Mouse (Mus musculus) intestine, embryonic 15.5 days (tissue): Measurements from ENCODE around the gene Pigp. TPM values are rescaled to one million over a fixed set of nuclear protein-coding genes. Genes with fewer than 3 reads are reported as not detected.
"Not testable (repeated sequence)": the region's sequence is repeated elsewhere in the genome, so short reads cannot be mapped to it uniquely, and the experiment has no call there.

ENCODE experiments used
- ATAC-seq: fragments of 200-750 bp; cut with Nextera tagmentation; 2 replicates; pipeline ENCODE4 v1.8.0; 2017; ENCODE audit warnings: moderate TSS enrichment, moderate library complexity
- H3K27ac ChIP-seq: fragments of 300-500 bp; sonication (generic); 2 replicates; pipeline ENCODE4 v1.5.1; 2015; ENCODE audit warnings: mild to moderate bottlenecking, inconsistent platforms
- H3K27me3 ChIP-seq: fragments of 300-500 bp; sonication (generic); replicated peaks from 2 replicates; pipeline ENCODE4 v1.6.1; 2015; ENCODE audit warnings: inconsistent platforms
- H3K36me3 ChIP-seq: fragments of 300-500 bp; sonication (generic); 2 replicates; pipeline ENCODE4 v1.6.1; 2015; ENCODE audit warnings: inconsistent platforms
- H3K4me1 ChIP-seq: fragments of 300-500 bp; sonication (generic); replicated peaks from 2 replicates; pipeline ENCODE4 v1.6.1; 2015; ENCODE audit warnings: inconsistent platforms
- H3K4me2 ChIP-seq: fragments of 300-500 bp; sonication (generic); replicated peaks from 2 replicates; pipeline ENCODE4 v1.6.1; 2015; ENCODE audit warnings: mild to moderate bottlenecking, inconsistent platforms
- H3K4me3 ChIP-seq: fragments of 300-500 bp; sonication (generic); replicated peaks from 2 replicates; pipeline ENCODE4 v1.5.1; 2015; ENCODE audit warnings: inconsistent platforms
- H3K9ac ChIP-seq: fragments of 300-500 bp; sonication (generic); 2 replicates; pipeline ENCODE4 v1.6.1; 2015; ENCODE audit warnings: inconsistent platforms
- H3K9me3 ChIP-seq: fragments of 300-500 bp; sonication (generic); 2 replicates; pipeline ENCODE4 v1.6.1; 2016; ENCODE audit warnings: inconsistent platforms
- WGBS: fragments of 180-500 bp; shearing (Covaris S2); methylation state at CpG from one replicate; pipeline ENCODE4 v1.1.7; 2015; 5-methylcytosine and 5-hydroxymethylcytosine counted together
- polyA plus RNA-seq: library from polyadenylated mRNA; unstranded; fragments of >200 nt; fragmentation: Nextera tagmentation; extraction: Ambion mirVana; gene quantifications from 2 replicates; pipeline ENCODE4 v1.2.1, GENCODE M21; 2015

Pigp gene
- polyA plus RNA-seq, 1 experiment from 2014 or later = 124 TPM

GRCm38 (mm10) chr16:94356046-94356445 is 15.6 kb downstream of the Pigp start:
- 42% methylated on average over 7 of the region's 7 CpGs for WGBS
- H3K9me3 ChIP-seq = no peaks in the 10 kb centered on the region
- no peak for ATAC-seq

GRCm38 (mm10) chr16:94354450-94354849 is 17.2 kb downstream of the Pigp start:
- no peak overlapping the region for H3K27ac ChIP-seq
- H3K27me3 ChIP-seq = no peaks in the 10 kb centered on the region
- no peaks in the 10 kb centered on the region for H3K9me3 ChIP-seq
- WGBS = 26% methylated on average over 9 of the region's 9 CpGs
- no peak overlapping the region for H3K9ac ChIP-seq
- no peaks in the 10 kb centered on the region for H3K4me1 ChIP-seq
- ATAC-seq = peak; percentile 61; the same call in 1 of the 2 replicates
- no peaks in the 10 kb centered on the region for H3K36me3 ChIP-seq
- no peak overlapping the region for H3K4me3 ChIP-seq
- 0 out of 2 replicates have a peak overlapping the region, but pooled peaks have one; percentile 9 for H3K4me2 ChIP-seq

More at GRCm38 (mm10) chr16:94356046-94356445, 15.6 kb downstream of the Pigp start:
- Histone ChIP-seq H3K4me3 (no peak overlapping the region), H3K4me1 (no peaks in the 10 kb centered on the region), H3K27ac (no peak overlapping the region), H3K4me2 (no peak overlapping the region), H3K27me3 (no peaks in the 10 kb centered on the region), H3K36me3 (no peaks in the 10 kb centered on the region), H3K9ac (no peak overlapping the region)

GRCm38 (mm10) chr16:94350287-94350677 is 21.4 kb downstream of the Pigp start:
- 49% methylated on average over 10 of the region's 10 CpGs for WGBS
- ATAC-seq = no peak

DNA sequence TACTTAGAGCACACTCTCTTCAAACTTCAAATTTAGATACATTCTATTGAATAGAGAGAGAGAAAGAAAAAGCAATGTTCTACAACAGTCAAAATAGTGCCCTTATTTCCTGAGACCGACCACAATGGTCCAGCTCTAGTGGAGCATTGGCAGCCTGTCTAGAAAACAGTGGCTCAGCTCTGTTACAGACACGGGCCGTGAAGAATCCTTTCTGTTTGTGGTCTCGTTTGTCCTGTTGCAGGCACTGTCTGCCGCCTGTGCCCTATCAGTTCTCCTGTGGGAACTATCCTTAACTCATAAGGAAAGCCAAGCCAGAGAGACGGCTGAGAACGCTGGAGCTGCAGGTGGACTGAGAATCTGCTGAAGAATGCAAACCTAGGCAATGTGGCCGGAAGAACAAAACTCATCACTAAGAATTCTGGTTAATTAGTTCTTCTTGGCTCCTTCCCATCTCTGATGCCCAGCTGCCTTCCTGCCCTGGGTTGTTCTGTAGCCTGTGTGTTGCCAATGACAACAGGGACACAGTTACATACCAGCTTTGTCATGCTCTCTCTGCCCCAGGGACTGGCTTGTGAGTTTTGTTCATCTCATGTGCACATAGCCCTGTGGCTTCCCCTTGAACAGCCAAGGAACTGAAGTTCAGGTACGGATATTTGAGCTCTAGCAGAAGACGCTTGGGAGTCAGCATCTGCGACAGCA is 21.9 kb downstream of the Pigp start:
- H3K27ac ChIP-seq = no peak overlapping the region
- H3K36me3 ChIP-seq = no peaks in the 10 kb centered on the region
- ATAC-seq = no peak
- no peak overlapping the region for H3K4me3 ChIP-seq
- no peak overlapping the region for H3K4me2 ChIP-seq
- 63% methylated on average over 11 of the region's 11 CpGs for WGBS
- no peaks in the 10 kb centered on the region for H3K9me3 ChIP-seq
- no peaks in the 10 kb centered on the region for H3K27me3 ChIP-seq
- no peaks in the 10 kb centered on the region for H3K4me1 ChIP-seq
- no peak overlapping the region for H3K9ac ChIP-seq

More at GRCm38 (mm10) chr16:94350287-94350677, 21.4 kb downstream of the Pigp start:
- Histone ChIP-seq H3K9ac (no peak overlapping the region), H3K9me3 (no peaks in the 10 kb centered on the region), H3K27ac (no peak overlapping the region), H3K4me3 (no peak overlapping the region), H3K4me1 (no peaks in the 10 kb centered on the region), H3K4me2 (no peak overlapping the region), H3K27me3 (no peaks in the 10 kb centered on the region), H3K36me3 (no peaks in the 10 kb centered on the region)

- Histone ChIP-seq H3K27ac (no peak overlapping the region), H3K36me3 (no peaks in the 10 kb centered on the region), H3K27me3 (no peaks in the 10 kb centered on the region), H3K4me1 (no peaks in the 10 kb centered on the region), H3K9me3 (no peaks in the 10 kb centered on the region), H3K4me3 (no peak overlapping the region), H3K4me2 (no peak overlapping the region), H3K9ac (no peak overlapping the region)
- 87% methylated on average over 2 of the region's 2 CpGs for WGBS
- ATAC-seq = no peak
Measured at GRCm38 (mm10) chr16:94348779-94349178, 22.9 kb downstream of the Pigp start.

- H3K9me3 ChIP-seq = no peaks in the 10 kb centered on the region
- H3K4me3 ChIP-seq = no peak overlapping the region
- ATAC-seq = no peak
- 71% methylated on average over 7 of the region's 7 CpGs for WGBS
- no peak overlapping the region for H3K4me2 ChIP-seq
- H3K27ac ChIP-seq = no peak overlapping the region
- H3K27me3 ChIP-seq = no peaks in the 10 kb centered on the region
- H3K36me3 ChIP-seq = no peaks in the 10 kb centered on the region
- no peaks in the 10 kb centered on the region for H3K4me1 ChIP-seq
- no peak overlapping the region for H3K9ac ChIP-seq
Measured at GRCm38 (mm10) chr16:94347080-94347731, 24.4 kb downstream of the Pigp start.

DNA sequence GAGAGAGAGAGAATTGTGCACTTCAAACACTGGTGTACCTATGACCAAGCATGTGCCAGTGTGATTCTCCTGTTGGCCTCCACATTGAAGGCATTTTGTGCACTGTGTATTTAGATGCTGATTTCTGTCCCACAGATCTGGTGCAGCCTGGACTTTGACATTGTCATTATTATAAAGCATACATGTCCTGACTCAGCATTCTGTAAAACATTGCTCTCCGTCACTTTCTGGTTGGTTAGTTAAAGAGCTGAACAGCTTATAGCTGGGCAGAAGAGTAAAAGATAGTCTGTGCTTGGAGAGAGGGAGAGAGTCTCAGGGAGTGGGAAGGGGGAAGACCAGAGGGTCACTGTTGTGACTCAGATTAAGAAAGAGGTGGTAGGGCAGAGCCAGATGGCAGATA is 25.9 kb downstream of the Pigp start:
- Histone ChIP-seq H3K4me3 (no peak overlapping the region), H3K4me1 (no peaks in the 10 kb centered on the region), H3K9ac (no peak overlapping the region), H3K27ac (no peak overlapping the region), H3K27me3 (no peaks in the 10 kb centered on the region), H3K36me3 (no peaks in the 10 kb centered on the region), H3K4me2 (no peak overlapping the region), H3K9me3 (no peaks in the 10 kb centered on the region)
- WGBS = 90% methylated on average over 1 of the region's 1 CpGs
- no peak for ATAC-seq

GRCm38 (mm10) chr16:94339164-94340160 is 32.2 kb downstream of the Pigp start:
- not testable (repeated sequence) for H3K4me1 ChIP-seq, H3K4me3 ChIP-seq, H3K27ac ChIP-seq, H3K36me3 ChIP-seq, ATAC-seq, H3K9me3 ChIP-seq, H3K9ac ChIP-seq, H3K27me3 ChIP-seq, H3K4me2 ChIP-seq
- WGBS = 90% methylated on average over 22 of the region's 22 CpGs

DNA sequence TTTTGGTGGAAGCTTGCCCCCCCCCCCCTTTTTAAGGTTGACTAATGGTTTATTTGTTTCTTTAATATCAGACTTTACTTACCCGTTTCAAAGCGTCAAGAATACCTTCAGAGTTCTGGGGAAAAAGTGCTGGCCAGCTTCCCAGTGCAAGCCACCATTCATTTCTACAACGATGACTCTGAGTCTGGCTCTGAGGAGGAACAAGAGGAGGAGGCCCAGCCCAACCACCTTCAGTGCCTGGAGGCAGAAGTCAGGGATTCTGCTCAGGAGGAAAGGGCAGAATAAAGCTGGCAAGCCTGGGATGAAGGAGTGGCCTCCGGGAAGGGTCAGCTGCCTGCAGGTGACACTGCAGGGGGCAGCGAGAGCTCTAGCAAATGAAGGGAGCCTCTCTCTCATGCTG is 36.0 kb downstream of the Pigp start:
- H3K27me3 ChIP-seq = no peaks in the 10 kb centered on the region
- H3K4me1 ChIP-seq = no peaks in the 10 kb centered on the region
- H3K27ac ChIP-seq = no peak overlapping the region
- H3K9me3 ChIP-seq = no peaks in the 10 kb centered on the region
- no peak overlapping the region for H3K4me2 ChIP-seq
- ATAC-seq = no peak
- 39% methylated on average over 5 of the region's 5 CpGs for WGBS
- H3K4me3 ChIP-seq = no peak overlapping the region
- H3K36me3 ChIP-seq = no peaks in the 10 kb centered on the region
- no peak overlapping the region for H3K9ac ChIP-seq

DNA sequence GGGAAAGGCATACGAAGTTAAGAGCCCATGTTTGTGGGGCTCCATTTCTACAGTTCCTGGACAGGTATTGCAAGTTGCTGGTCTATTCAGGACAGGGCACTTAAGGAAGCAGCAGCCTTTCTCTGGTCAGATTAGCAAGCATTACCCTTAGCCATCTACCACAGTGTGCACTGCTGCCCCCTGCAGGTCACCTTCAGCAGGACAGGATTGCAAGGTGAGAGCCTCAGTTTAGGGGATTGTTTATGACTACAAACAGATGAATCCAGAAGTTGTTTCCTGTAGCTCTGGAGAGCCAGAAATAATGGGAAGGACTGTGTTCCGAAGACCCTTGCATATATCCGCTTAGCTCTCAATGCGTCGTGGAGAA is 39.8 kb downstream of the Pigp start:
- WGBS = 68% methylated on average over 5 of the region's 5 CpGs
- no peaks in the 10 kb centered on the region for H3K36me3 ChIP-seq
- H3K4me2 ChIP-seq = no peak overlapping the region
- peaks cover 6% of the 10 kb centered on the region for H3K27me3 ChIP-seq
- H3K4me1 ChIP-seq = peaks cover 10% of the 10 kb centered on the region; the same call in 1 of the 2 replicates
- H3K9ac ChIP-seq = no peak overlapping the region
- no peak overlapping the region for H3K27ac ChIP-seq
- no peak for ATAC-seq
- no peak overlapping the region for H3K4me3 ChIP-seq
- no peaks in the 10 kb centered on the region for H3K9me3 ChIP-seq

- H3K27me3 ChIP-seq = peaks cover 9% of the 10 kb centered on the region
- no peak overlapping the region for H3K9ac ChIP-seq
- no peaks in the 10 kb centered on the region for H3K9me3 ChIP-seq
- peaks cover 10% of the 10 kb centered on the region; the same call in 1 of the 2 replicates for H3K4me1 ChIP-seq
- H3K4me3 ChIP-seq = no peak overlapping the region
- H3K27ac ChIP-seq = no peak overlapping the region
- WGBS = 83% methylated on average over 9 of the region's 9 CpGs
- H3K36me3 ChIP-seq = no peaks in the 10 kb centered on the region
- no peak overlapping the region for H3K4me2 ChIP-seq
- ATAC-seq = no peak
Measured at GRCm38 (mm10) chr16:94331233-94331885, 40.3 kb downstream of the Pigp start.

DNA sequence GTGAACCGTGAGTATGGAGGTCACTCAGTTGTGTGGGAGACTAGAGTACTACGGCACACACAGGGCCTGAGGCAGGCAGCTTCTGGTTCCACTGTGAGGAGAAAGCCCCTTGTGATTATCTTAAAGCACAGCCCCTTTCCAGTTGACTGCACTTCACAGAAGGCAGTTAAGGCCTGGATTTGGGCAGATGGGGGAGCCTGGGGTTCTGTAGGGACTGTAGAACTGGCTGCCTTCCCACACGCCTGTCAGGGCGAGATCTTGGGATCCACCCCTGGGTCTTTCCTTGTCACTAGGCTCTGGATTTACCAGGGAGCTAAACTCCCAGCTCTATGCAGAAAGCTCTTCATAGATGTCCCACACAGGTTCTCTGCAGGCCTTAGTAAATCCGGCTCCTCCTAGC is 41.2 kb downstream of the Pigp start:
- Histone ChIP-seq H3K4me2 (no peak overlapping the region), H3K9ac (no peak overlapping the region), H3K36me3 (no peaks in the 10 kb centered on the region), H3K27ac (no peak overlapping the region), H3K4me1 (peaks cover 10% of the 10 kb centered on the region; the same call in 1 of the 2 replicates), H3K27me3 (peaks cover 9% of the 10 kb centered on the region), H3K9me3 (no peaks in the 10 kb centered on the region), H3K4me3 (no peak overlapping the region)
- no peak for ATAC-seq
- WGBS = 89% methylated on average over 5 of the region's 5 CpGs
